Mouse (Mus musculus) cerebellum, postnatal 25 days (tissue): ENCODE data around the gene Gm10722.
"Not testable (repeated sequence)": the region's sequence is repeated elsewhere in the genome, so short reads cannot be mapped to it uniquely, and the experiment has no call there.

Source experiments
- DNase-seq, 2 experiments: peaks; one replicate each; pipeline ENCODE4 v3.0.0; 2021; ENCODE audit warnings: mixed read lengths in 2 of 2

The Gm10722 gene

GRCm38 (mm10) chr9:3025653-3026052 lies 24.9 kb downstream of the Gm10722 start:
- DNase-seq: peak; percentile 40 to 48

DNA sequence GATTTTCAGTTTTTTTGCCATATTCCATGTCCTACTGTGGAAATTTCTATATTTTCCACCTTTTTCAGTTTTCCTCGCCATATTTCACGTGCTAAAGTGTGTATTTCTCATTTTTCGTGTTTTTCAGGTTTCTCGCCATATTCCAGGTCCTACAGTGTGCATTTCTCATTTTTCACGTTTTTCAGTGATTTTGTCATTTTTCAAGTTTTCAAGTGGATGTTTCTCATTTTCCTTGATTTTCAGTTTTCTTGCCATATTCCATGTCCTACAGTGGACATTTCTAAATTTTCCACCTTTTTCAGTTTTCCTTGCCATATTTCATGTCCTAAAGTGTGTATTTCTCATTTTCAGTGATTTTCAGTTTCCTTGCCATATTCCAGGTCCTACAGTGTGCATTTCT lies 25.4 kb downstream of the Gm10722 start:
- DNase-seq: not testable (repeated sequence)

- DNase-seq: peak in 1 of 2 experiments; percentile 6
Observed at GRCm38 (mm10) chr9:3026741-3027140, 26.0 kb downstream of the Gm10722 start.

GRCm38 (mm10) chr9:3027200-3027599 lies 26.5 kb downstream of the Gm10722 start:
- DNase-seq: not testable (repeated sequence)

DNA sequence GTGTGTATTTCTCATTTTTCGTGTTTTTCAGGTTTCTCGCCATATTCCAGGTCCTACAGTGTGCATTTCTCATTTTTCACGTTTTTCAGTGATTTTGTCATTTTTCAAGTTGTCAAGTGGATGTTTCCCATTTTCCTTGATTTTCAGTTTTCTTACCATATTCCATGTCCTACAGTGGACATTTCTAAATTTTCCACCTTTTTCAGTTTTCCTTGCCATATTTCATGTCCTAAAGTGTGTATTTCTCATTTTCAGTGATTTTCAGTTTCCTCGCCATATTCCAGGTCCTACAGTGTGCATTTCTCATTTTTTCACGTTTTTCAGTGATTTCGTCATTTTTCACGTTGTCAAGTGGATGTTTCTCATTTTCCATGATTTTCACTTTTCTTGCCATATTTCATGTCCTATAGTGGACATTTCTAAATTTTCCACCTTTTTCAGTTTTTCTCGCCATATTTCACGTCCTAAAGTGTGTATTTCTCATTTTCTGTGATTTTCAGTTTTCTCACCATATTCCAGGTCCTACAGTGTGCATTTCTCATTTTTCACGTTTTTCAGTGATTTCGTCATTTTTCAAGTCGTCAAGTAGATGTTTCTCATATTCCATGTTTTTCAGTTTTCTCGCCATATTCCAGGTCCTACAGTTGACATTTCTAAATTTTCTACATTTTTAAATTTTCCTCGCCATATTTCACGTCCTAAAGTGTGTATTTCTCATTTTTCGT lies 28.7 kb downstream of the Gm10722 start:
- DNase-seq: peak; percentile 12 to 16

DNA sequence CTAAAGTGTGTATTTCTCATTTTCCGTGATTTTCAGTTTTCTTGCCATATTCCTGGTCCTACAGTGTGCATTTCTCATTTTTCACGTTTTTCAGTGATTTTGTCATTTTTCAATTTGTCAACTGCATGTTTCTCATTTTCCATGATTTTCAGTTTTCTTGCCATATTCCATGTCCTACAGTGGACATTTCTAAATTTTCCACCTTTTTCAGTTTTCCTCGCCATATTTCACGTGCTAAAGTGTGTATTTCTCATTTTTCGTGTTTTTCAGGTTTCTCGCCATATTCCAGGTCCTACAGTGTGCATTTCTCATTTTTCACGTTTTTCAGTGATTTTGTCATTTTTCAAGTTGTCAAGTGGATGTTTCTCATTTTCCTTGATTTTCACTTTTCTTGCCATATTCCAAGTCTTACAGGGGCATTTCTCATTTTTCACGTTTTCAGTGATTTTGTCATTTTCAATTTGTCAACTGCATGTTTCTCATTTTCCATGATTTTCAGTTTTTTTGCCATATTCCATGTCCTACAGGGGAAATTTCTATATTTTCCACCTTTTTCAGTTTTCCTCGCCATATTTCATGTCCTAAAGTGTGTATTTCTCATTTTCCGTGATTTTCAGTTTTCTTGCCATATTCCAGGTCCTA lies 30.1 kb downstream of the Gm10722 start:
- DNase-seq: peak in 1 of 2 experiments; percentile 2

DNA sequence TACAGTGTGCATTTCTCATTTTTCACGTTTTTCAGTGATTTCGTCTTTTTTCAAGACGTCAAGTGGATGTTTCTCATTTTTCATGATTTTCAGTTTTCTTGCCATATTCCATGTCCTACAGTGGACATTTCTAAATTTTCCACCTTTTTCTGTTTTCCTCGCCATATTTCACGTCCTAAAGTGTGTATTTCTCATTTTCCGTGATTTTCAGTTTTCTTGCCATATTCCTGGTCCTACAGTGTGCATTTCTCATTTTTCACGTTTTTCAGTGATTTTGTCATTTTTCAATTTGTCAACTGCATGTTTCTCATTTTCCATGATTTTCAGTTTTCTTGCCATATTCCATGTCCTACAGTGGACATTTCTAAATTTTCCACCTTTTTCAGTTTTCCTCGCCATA lies 33.6 kb downstream of the Gm10722 start, which contains the start of gene Gm17535:
TSS of gene Gm17535 (plus strand) at position 301 of the 400 bp plus-strand sequence.
- not testable (repeated sequence) for DNase-seq

DNA sequence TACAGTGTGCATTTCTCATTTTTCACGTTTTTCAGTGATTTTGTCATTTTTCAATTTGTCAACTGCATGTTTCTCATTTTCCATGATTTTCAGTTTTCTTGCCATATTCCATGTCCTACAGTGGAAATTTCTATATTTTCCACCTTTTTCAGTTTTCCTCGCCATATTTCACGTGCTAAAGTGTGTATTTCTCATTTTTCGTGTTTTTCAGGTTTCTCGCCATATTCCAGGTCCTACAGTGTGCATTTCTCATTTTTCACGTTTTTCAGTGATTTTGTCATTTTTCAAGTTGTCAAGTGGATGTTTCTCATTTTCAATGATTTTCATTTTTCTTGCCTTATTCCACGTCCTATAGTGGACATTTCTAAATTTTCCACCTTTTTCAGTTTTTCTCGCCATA lies 35.9 kb downstream of the Gm10722 start, which contains the start of gene Gm10715:
TSS of gene Gm10715 (plus strand) at position 301 of the 400 bp plus-strand sequence.
- DNase-seq: not testable (repeated sequence)

GRCm38 (mm10) chr9:3038161-3038560 lies 37.4 kb downstream of the Gm10722 start:
- DNase-seq: not testable (repeated sequence)
